Mouse (Mus musculus) MEL (cell line): Measurements from ENCODE around the gene Rheb. TPM values are rescaled to one million over a fixed set of nuclear protein-coding genes. Genes with fewer than 3 reads are reported as not detected.

Source experiments
- DNase-seq: peaks from one replicate; pipeline ENCODE4 v3.0.0; 2011; ENCODE audit warnings: low read depth, low spot score
- H3K27ac ChIP-seq: 2 replicates; pipeline ENCODE4 v1.5.1; 2012; ENCODE audit warnings: low read depth, mild to moderate bottlenecking, control low read depth, low read length, moderate library complexity; ENCODE audit not compliant: control insufficient read depth
- H3K27me3 ChIP-seq, 2 experiments: fragments of 150-350 bp in 1 of 2; sonication (generic) in 1 of 2; 2 replicates each; pipeline ENCODE4 v1.6.1; 2012; ENCODE audit warnings: low read length in 2 of 2, mild to moderate bottlenecking in 2 of 2, improper control_type of control experiment in 1 of 2, moderate library complexity in 1 of 2; ENCODE audit not compliant: insufficient read depth in 2 of 2, control insufficient read depth in 1 of 2
- H3K36me3 ChIP-seq, 2 experiments: 2 replicates each; pipeline ENCODE4 v1.6.1; 2012 to 2014; ENCODE audit warnings: low read length in 2 of 2, improper control_type of control experiment in 1 of 2, inconsistent platforms in 1 of 2, mild to moderate bottlenecking in 1 of 2; ENCODE audit not compliant: insufficient read depth in 2 of 2, control insufficient read depth in 1 of 2
- H3K4me1 ChIP-seq, 2 experiments: fragments of 150-350 bp in 1 of 2; sonication (generic) in 1 of 2; 2 replicates each; pipeline ENCODE4 v1.6.1; 2012; ENCODE audit warnings: low read length in 2 of 2, improper control_type of control experiment in 1 of 2, mild to moderate bottlenecking in 1 of 2; ENCODE audit not compliant: insufficient read depth in 2 of 2, control insufficient read depth in 1 of 2
- H3K4me3 ChIP-seq, 2 experiments: fragments of 150-350 bp in 1 of 2; sonication (generic) in 1 of 2; 2 replicates each; pipeline ENCODE4 v1.5.1; 2012; ENCODE audit warnings: low read depth in 2 of 2, low read length in 2 of 2, mild to moderate bottlenecking in 2 of 2, moderate library complexity in 2 of 2, control low read depth in 1 of 2, improper control_type of control experiment in 1 of 2; ENCODE audit not compliant: control insufficient read depth in 1 of 2, insufficient read depth in 1 of 2
- H3K79me2 ChIP-seq: 2 replicates; pipeline ENCODE4 v1.6.1; 2012; ENCODE audit warnings: mild to moderate bottlenecking, low read length, moderate library complexity; ENCODE audit not compliant: control insufficient read depth, poor library complexity, insufficient read depth
- H3K9ac ChIP-seq: 2 replicates; pipeline ENCODE4 v1.6.1; 2012; ENCODE audit warnings: low read depth, mild to moderate bottlenecking, control low read depth, low read length, moderate library complexity; ENCODE audit not compliant: control insufficient read depth, poor library complexity, severe bottlenecking
- H3K9me3 ChIP-seq: fragments of 150-350 bp; sonication (generic); replicated peaks from 2 replicates; pipeline ENCODE4 v1.6.1; 2012; ENCODE audit warnings: mild to moderate bottlenecking, low read length, improper control_type of control experiment, moderate library complexity; ENCODE audit not compliant: insufficient read depth
- BHLHE40 ChIP-seq: IDR thresholded peaks from 2 replicates; pipeline ENCODE4 v1.6.1; 2012; ENCODE audit warnings: low read depth, mild to moderate bottlenecking, inconsistent platforms, low read length, improper control_type of control experiment, borderline replicate concordance
- CHD1 ChIP-seq: IDR thresholded peaks from 2 replicates; pipeline ENCODE4 v1.6.1; 2012; ENCODE audit warnings: low read depth, mild to moderate bottlenecking, inconsistent platforms, low read length, improper control_type of control experiment
- CHD2 ChIP-seq: IDR thresholded peaks from 2 replicates; pipeline ENCODE4 v1.6.1; 2011; ENCODE audit warnings: low read length, improper control_type of control experiment
- CTCF ChIP-seq, 3 experiments: IDR thresholded peaks in 2 of 3; conservative IDR thresholded peaks in 1 of 3; 2 replicates each; pipeline ENCODE4 v1.5.1; 2011 to 2012; ENCODE audit warnings: low read length in 3 of 3, low read depth in 2 of 3, mild to moderate bottlenecking in 2 of 3, improper control_type of control experiment in 1 of 3, inconsistent platforms in 1 of 3, mixed read lengths in 1 of 3, moderate library complexity in 1 of 3; ENCODE audit not compliant: control insufficient read depth in 1 of 3, insufficient read depth in 1 of 3, poor library complexity in 1 of 3, severe bottlenecking in 1 of 3
- ELF1 ChIP-seq: IDR thresholded peaks from 2 replicates; pipeline ENCODE4 v1.6.1; 2014; ENCODE audit warnings: low read depth, mild to moderate bottlenecking, inconsistent platforms, low read length, improper control_type of control experiment, moderate library complexity
- EP300 ChIP-seq, 2 experiments: IDR thresholded peaks; 2 replicates each; pipeline ENCODE4 v1.6.1; 2011; ENCODE audit warnings: improper control_type of control experiment in 2 of 2, low read length in 2 of 2, low read depth in 1 of 2, mild to moderate bottlenecking in 1 of 2
- JUND ChIP-seq: IDR thresholded peaks from 2 replicates; pipeline ENCODE4 v1.6.1; 2011; ENCODE audit warnings: low read depth, mild to moderate bottlenecking, improper control_type of control experiment, low read length
- KAT2A ChIP-seq: conservative IDR thresholded peaks from 2 replicates; pipeline ENCODE4 v1.6.1; 2012; ENCODE audit warnings: low read depth, low read length, improper control_type of control experiment, inconsistent platforms
- MEF2A ChIP-seq: IDR thresholded peaks from 2 replicates; pipeline ENCODE4 v1.6.1; 2014; ENCODE audit warnings: low read depth, mild to moderate bottlenecking, inconsistent platforms, low read length, improper control_type of control experiment; ENCODE audit not compliant: poor library complexity, insufficient replicate concordance, severe bottlenecking; ENCODE audit errors: extremely low read depth
- MYC ChIP-seq: IDR thresholded peaks from 2 replicates; pipeline ENCODE4 v1.6.1; 2011; ENCODE audit warnings: low read depth, mild to moderate bottlenecking, low read length, improper control_type of control experiment, moderate library complexity
- NELFE ChIP-seq: IDR thresholded peaks from 2 replicates; pipeline ENCODE4 v1.6.1; 2011; ENCODE audit warnings: low read depth, low read length, improper control_type of control experiment
- NRF1 ChIP-seq: IDR thresholded peaks from 2 replicates; pipeline ENCODE4 v1.6.1; 2014; ENCODE audit warnings: low read depth, mild to moderate bottlenecking, inconsistent platforms, low read length, improper control_type of control experiment, moderate library complexity; ENCODE audit not compliant: poor library complexity, insufficient read depth, severe bottlenecking
- POLR2A ChIP-seq, 2 experiments: IDR thresholded peaks; 2 replicates each; pipeline ENCODE4 v1.6.1; 2011 to 2012; ENCODE audit warnings: low read length in 2 of 2, mild to moderate bottlenecking in 2 of 2, control low read depth in 1 of 2, improper control_type of control experiment in 1 of 2, low read depth in 1 of 2, moderate library complexity in 1 of 2; ENCODE audit not compliant: control insufficient read depth in 1 of 2, insufficient read depth in 1 of 2, poor library complexity in 1 of 2
- RAD21 ChIP-seq: IDR thresholded peaks from 2 replicates; pipeline ENCODE4 v1.6.1; 2011; ENCODE audit warnings: mild to moderate bottlenecking, low read depth, low read length, improper control_type of control experiment
- RCOR1 ChIP-seq: IDR thresholded peaks from 2 replicates; pipeline ENCODE4 v1.6.1; 2012; ENCODE audit warnings: low read depth, mild to moderate bottlenecking, inconsistent platforms, low read length, improper control_type of control experiment
- TBP ChIP-seq: IDR thresholded peaks from 2 replicates; pipeline ENCODE4 v1.8.0; 2011; ENCODE audit warnings: low read depth, low read length, improper control_type of control experiment
- TCF12 ChIP-seq: IDR thresholded peaks from 2 replicates; pipeline ENCODE4 v1.6.1; 2014; ENCODE audit warnings: low read depth, mild to moderate bottlenecking, inconsistent platforms, low read length, improper control_type of control experiment, moderate library complexity
- UBTF ChIP-seq: IDR thresholded peaks from 2 replicates; pipeline ENCODE4 v1.6.1; 2012; ENCODE audit warnings: low read depth, mild to moderate bottlenecking, inconsistent platforms, low read length, improper control_type of control experiment, moderate library complexity, borderline replicate concordance; ENCODE audit not compliant: insufficient read depth
- USF1 ChIP-seq: IDR thresholded peaks from 2 replicates; pipeline ENCODE4 v1.6.1; 2014; ENCODE audit warnings: low read depth, mild to moderate bottlenecking, inconsistent platforms, low read length, improper control_type of control experiment, moderate library complexity
- USF2 ChIP-seq, 2 experiments: IDR thresholded peaks; 2 replicates each; pipeline ENCODE4 v1.6.1; 2011 to 2012; ENCODE audit warnings: improper control_type of control experiment in 2 of 2, low read length in 2 of 2, borderline replicate concordance in 1 of 2, inconsistent platforms in 1 of 2, low read depth in 1 of 2, mild to moderate bottlenecking in 1 of 2; ENCODE audit not compliant: insufficient read depth in 1 of 2
- ZKSCAN1 ChIP-seq: IDR thresholded peaks from 2 replicates; pipeline ENCODE4 v1.6.1; 2012; ENCODE audit warnings: low read depth, mild to moderate bottlenecking, inconsistent platforms, low read length, improper control_type of control experiment, moderate library complexity
- polyA plus RNA-seq, 2 experiments: library from polyadenylated mRNA; stranded (reverse) in 1 of 2; unstranded in 1 of 2; fragments of >175 nt in 1 of 2; fragments of >200 nt in 1 of 2; gene quantifications; 2 replicates each; pipeline versions ENCODE4 v1.2.1 to v1.2.4; 2012; ENCODE audit warnings: low replicate concordance in 2 of 2, low read depth in 1 of 2; ENCODE audit not compliant: insufficient read length in 2 of 2, insufficient read depth in 1 of 2, missing spikeins in 1 of 2
- total RNA-seq: library from RNA; depleted of rRNA; stranded (reverse); fragments of 300-350 nt; gene quantifications from 2 replicates; pipeline ENCODE4 v1.2.3, GENCODE M21; 2012

Gene Rheb
- total and polyA plus RNA-seq, 3 experiments, result 61.3 to 731 (median 114) TPM

GRCm38 (mm10) chr5:24778843-24779140 lies 63.6 kb downstream of the Rheb start:
- Histone ChIP-seq H3K4me1 (no peaks in the 10 kb centered on the region; a peak in 1 of 4 replicates), H3K9ac (no peak overlapping the region)
- TF ChIP-seq MYC, result no peak
- TF ChIP-seq POLR2A (IDR thresholded peaks at IDR 0.05; ENCODE audit: control insufficient read depth in 1 of 2, insufficient read depth in 1 of 2, low read depth in 1 of 2, low read length in 2 of 2, poor library complexity in 1 of 2), result no peak
- no peak for TF ChIP-seq MEF2A
- no peak for TF ChIP-seq RCOR1
- no peak for TF ChIP-seq EP300 (IDR thresholded peaks at IDR 0.05; ENCODE audit: low read depth in 1 of 2, low read length in 2 of 2)
- no peak for TF ChIP-seq BHLHE40
- no peak for TF ChIP-seq NRF1
- TF ChIP-seq CTCF (IDR thresholded peaks at IDR 0.05 in 2 of 3, conservative IDR thresholded peaks at IDR 0.05 in 1 of 3; ENCODE audit: control insufficient read depth in 1 of 3, insufficient read depth in 1 of 3, low read depth in 2 of 3, low read length in 3 of 3, poor library complexity in 1 of 3, severe bottlenecking in 1 of 3), result no peak
- no peak for TF ChIP-seq USF2 (IDR thresholded peaks at IDR 0.05; ENCODE audit: borderline replicate concordance in 1 of 2, insufficient read depth in 1 of 2, low read depth in 1 of 2, low read length in 2 of 2)
- no peak for TF ChIP-seq ZKSCAN1
- TF ChIP-seq NELFE, result no peak
- no peak for TF ChIP-seq ELF1
- TF ChIP-seq USF1, result no peak
- TF ChIP-seq RAD21, result no peak
- TF ChIP-seq KAT2A, result no peak
- no peak for TF ChIP-seq TCF12
- no peak for TF ChIP-seq CHD1
- no peak for TF ChIP-seq CHD2

GRCm38 (mm10) chr5:24778082-24778842 lies 64.2 kb downstream of the Rheb start:
- no peaks in the 10 kb centered on the region; a peak in 1 of 4 replicates for H3K4me1 ChIP-seq
- no peak overlapping the region for H3K9ac ChIP-seq

More at GRCm38 (mm10) chr5:24778843-24779140, 63.6 kb downstream of the Rheb start:
- no peaks in the 10 kb centered on the region for H3K36me3 ChIP-seq
- DNase-seq, result no peak
- no peak overlapping the region for H3K27ac ChIP-seq
- no peaks in the 10 kb centered on the region; a peak in 1 of 4 replicates for H3K27me3 ChIP-seq
- no peaks in the 10 kb centered on the region for H3K9me3 ChIP-seq
- no peaks in the 10 kb centered on the region for H3K79me2 ChIP-seq
- H3K4me3 ChIP-seq, result no peak overlapping the region

More at GRCm38 (mm10) chr5:24778082-24778842, 64.2 kb downstream of the Rheb start:
- Histone ChIP-seq H3K9me3 (no peaks in the 10 kb centered on the region), H3K27ac (no peak overlapping the region), H3K36me3 (no peaks in the 10 kb centered on the region), H3K27me3 (no peaks in the 10 kb centered on the region; a peak in 1 of 4 replicates), H3K79me2 (no peaks in the 10 kb centered on the region), H3K4me3 (no peak overlapping the region)
- no peak for TF ChIP-seq BHLHE40
- no peak for TF ChIP-seq TCF12
- no peak for TF ChIP-seq JUND
- no peak for TF ChIP-seq USF2 (IDR thresholded peaks at IDR 0.05; ENCODE audit: borderline replicate concordance in 1 of 2, insufficient read depth in 1 of 2, low read depth in 1 of 2, low read length in 2 of 2)
- TF ChIP-seq TBP, result no peak
- TF ChIP-seq UBTF, result no peak
- DNase-seq, result no peak
